Mouse (Mus musculus) G1E (cell line): ENCODE data around the gene Cnr1. TPM values are rescaled to one million over a fixed set of nuclear protein-coding genes. Genes with fewer than 3 reads are reported as not detected.

ENCODE experiments used
- ATAC-seq: 2 replicates; pipeline ENCODE4 v1.8.0; 2016; ENCODE audit warnings: mild to moderate bottlenecking; ENCODE audit not compliant: insufficient number of reproducible peaks, poor library complexity, low FRiP score, severe bottlenecking; ENCODE audit errors: extremely low read depth
- DNase-seq: peaks from one replicate; pipeline ENCODE4 v3.0.0; 2012; ENCODE audit warnings: low spot score
- H3K27me3 ChIP-seq: 2 replicates; pipeline ENCODE4 v1.6.1; 2012; ENCODE audit warnings: mild to moderate bottlenecking, low read length, inconsistent platforms; ENCODE audit not compliant: insufficient read depth
- H3K36me3 ChIP-seq: replicated peaks from 2 replicates; pipeline ENCODE3; 2012; ENCODE audit warnings: mild to moderate bottlenecking, inconsistent platforms
- H3K4me1 ChIP-seq: 2 replicates; pipeline ENCODE4 v1.6.1; 2012; ENCODE audit warnings: low read depth, low read length, inconsistent platforms, mixed read lengths; ENCODE audit not compliant: insufficient read depth
- H3K4me3 ChIP-seq: 2 replicates; pipeline ENCODE4 v1.5.1; 2012; ENCODE audit warnings: low read depth, mild to moderate bottlenecking, inconsistent platforms, low read length, moderate library complexity, mixed read lengths
- H3K9me3 ChIP-seq: replicated peaks from 2 replicates; pipeline ENCODE4 v1.6.1; 2012; ENCODE audit warnings: inconsistent platforms
- CTCF ChIP-seq: IDR thresholded peaks from 2 replicates; pipeline ENCODE4 v1.5.1; 2012; ENCODE audit warnings: low read depth, low read length, inconsistent platforms, mixed read lengths
- GATA1 ChIP-seq: IDR thresholded peaks from 2 replicates; pipeline ENCODE4 v1.6.1; 2012; ENCODE audit warnings: borderline replicate concordance, low read length, inconsistent platforms, mixed read lengths
- GATA2 ChIP-seq: IDR thresholded peaks from 2 replicates; pipeline ENCODE4 v1.6.1; 2012; ENCODE audit warnings: low read depth, low read length, inconsistent platforms, borderline replicate concordance
- POLR2AphosphoS5 ChIP-seq: IDR thresholded peaks from 2 replicates; pipeline ENCODE4 v1.6.1; 2012; ENCODE audit warnings: low read depth, low read length, inconsistent platforms; ENCODE audit not compliant: insufficient replicate concordance
- TAL1 ChIP-seq: conservative IDR thresholded peaks from 2 replicates; pipeline ENCODE4 v1.6.1; 2012; ENCODE audit warnings: low read depth, low read length, inconsistent platforms, mixed read lengths
- polyA plus RNA-seq: library from polyadenylated mRNA; stranded (reverse); fragments of >175 nt; gene quantifications from 2 replicates; pipeline ENCODE4 v1.2.3, GENCODE M21; 2012
- total RNA-seq, 2 experiments: library from RNA; stranded (forward) in 1 of 2; stranded (reverse) in 1 of 2; fragments of 200-1000 nt in 1 of 2; fragments of >200 nt in 1 of 2; fragmentation: Nextera tagmentation in 1 of 2; gene quantifications; 2 replicates each; pipeline ENCODE4 v1.2.3; 2014 to 2017

Cnr1 gene
- total RNA-seq (2014; fragmentation: Nextera tagmentation) (not detected in 2 replicates), total RNA-seq (2017) (0.05 and 0.06 TPM in 2 replicates), polyA plus RNA-seq (not detected in 2 replicates)

DNA sequence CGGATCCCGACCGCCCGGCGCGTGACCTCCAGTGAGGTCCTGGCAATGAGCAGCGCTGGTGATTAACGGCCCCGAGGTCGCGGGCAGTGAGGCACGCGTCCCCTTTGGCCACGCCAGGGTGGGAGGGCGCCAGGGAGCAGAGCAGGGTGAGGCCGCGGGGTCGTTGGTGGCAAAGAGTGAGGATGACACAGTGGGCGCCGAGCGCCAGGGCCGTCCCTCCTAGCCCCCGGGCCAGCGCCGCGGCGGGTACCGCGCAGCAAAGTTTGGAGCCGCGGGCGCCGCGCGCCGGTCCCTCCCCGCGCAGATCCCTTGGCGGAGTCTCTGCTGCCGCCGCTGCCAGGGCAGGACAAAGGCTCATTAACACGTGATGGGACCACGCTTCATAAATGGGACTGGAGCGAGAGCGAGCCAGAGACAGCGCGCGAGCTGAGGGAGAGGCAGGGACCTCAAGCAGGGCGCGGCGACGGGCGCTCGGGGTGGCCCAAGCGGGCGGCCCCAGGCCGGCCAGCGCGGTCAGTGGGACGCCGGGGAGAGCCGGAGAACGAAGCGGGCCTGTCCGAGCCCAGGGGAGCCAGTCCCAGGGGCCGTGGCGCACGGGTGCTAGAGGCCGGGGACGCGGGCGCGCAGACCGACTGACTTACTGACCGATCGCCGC, at the start of gene Cnr1:
Gene Cnr1, plus strand, starts transcription at position 360 of the 655 bp plus-strand sequence.
- H3K27me3 ChIP-seq, result peaks cover 2% of the 10 kb centered on the region; the same call in 1 of the 2 replicates
- peaks cover 18% of the 10 kb centered on the region for H3K9me3 ChIP-seq
- DNase-seq (no peak), ATAC-seq (no peak)
- no peak for TF ChIP-seq TAL1
- TF ChIP-seq CTCF, result no peak
- no peak for TF ChIP-seq GATA2
- no peak for TF ChIP-seq GATA1
- no peak for TF ChIP-seq POLR2AphosphoS5
- no peaks in the 10 kb centered on the region for H3K36me3 ChIP-seq
- H3K4me1 ChIP-seq, result no peaks in the 10 kb centered on the region
- no peak within 1 kb of the TSS; the same call in 1 of the 2 replicates for H3K4me3 ChIP-seq

DNA sequence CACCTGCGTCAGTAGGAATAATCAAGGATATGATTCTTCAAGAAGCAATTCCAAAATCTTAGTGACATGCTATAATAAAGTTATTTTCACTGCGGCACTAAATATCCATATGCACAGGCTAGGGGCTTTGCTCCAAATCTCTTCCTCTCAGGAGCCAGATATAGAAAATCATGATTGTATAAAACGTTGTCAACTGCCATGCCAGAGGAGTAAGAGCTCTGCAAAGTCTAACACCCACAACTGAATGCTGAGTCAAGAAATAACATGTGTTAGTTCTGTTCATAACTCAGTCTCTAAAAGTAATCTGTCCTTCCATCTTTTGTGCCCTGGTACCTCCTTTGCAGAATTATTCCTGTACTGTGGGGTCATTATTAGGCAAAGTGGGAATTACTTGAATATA, 44.4 kb upstream of the Cnr1 start:
- TF ChIP-seq TAL1 (no peak), GATA2 (no peak), GATA1 (no peak), POLR2AphosphoS5 (no peak), CTCF (no peak)
- DNase-seq (no peak), ATAC-seq (no peak)
- no peaks in the 10 kb centered on the region for H3K27me3 ChIP-seq
- H3K4me1 ChIP-seq, result no peaks in the 10 kb centered on the region
- no peaks in the 10 kb centered on the region for H3K36me3 ChIP-seq
- no peaks in the 10 kb centered on the region for H3K9me3 ChIP-seq
- no peak overlapping the region for H3K4me3 ChIP-seq

GRCm38 (mm10) chr4:33886026-33886425, 38.4 kb upstream of the Cnr1 start:
- H3K36me3 ChIP-seq, result no peaks in the 10 kb centered on the region
- H3K9me3 ChIP-seq, result no peaks in the 10 kb centered on the region
- no peak overlapping the region for H3K4me3 ChIP-seq
- DNase-seq (no peak), ATAC-seq (no peak)
- TF ChIP-seq GATA2, result no peak
- no peak for TF ChIP-seq TAL1
- no peak for TF ChIP-seq CTCF
- TF ChIP-seq GATA1, result no peak
- TF ChIP-seq POLR2AphosphoS5, result no peak
- H3K27me3 ChIP-seq, result no peaks in the 10 kb centered on the region
- no peaks in the 10 kb centered on the region for H3K4me1 ChIP-seq

GRCm38 (mm10) chr4:33889976-33890375, 34.4 kb upstream of the Cnr1 start:
- no peaks in the 10 kb centered on the region for H3K9me3 ChIP-seq
- DNase-seq (no peak), ATAC-seq (no peak)
- H3K4me1 ChIP-seq, result no peaks in the 10 kb centered on the region
- no peak for TF ChIP-seq POLR2AphosphoS5
- TF ChIP-seq GATA1, result no peak
- TF ChIP-seq TAL1, result no peak
- TF ChIP-seq CTCF, result no peak
- no peak for TF ChIP-seq GATA2
- H3K4me3 ChIP-seq, result no peak overlapping the region
- H3K36me3 ChIP-seq, result no peaks in the 10 kb centered on the region
- H3K27me3 ChIP-seq, result no peaks in the 10 kb centered on the region

DNA sequence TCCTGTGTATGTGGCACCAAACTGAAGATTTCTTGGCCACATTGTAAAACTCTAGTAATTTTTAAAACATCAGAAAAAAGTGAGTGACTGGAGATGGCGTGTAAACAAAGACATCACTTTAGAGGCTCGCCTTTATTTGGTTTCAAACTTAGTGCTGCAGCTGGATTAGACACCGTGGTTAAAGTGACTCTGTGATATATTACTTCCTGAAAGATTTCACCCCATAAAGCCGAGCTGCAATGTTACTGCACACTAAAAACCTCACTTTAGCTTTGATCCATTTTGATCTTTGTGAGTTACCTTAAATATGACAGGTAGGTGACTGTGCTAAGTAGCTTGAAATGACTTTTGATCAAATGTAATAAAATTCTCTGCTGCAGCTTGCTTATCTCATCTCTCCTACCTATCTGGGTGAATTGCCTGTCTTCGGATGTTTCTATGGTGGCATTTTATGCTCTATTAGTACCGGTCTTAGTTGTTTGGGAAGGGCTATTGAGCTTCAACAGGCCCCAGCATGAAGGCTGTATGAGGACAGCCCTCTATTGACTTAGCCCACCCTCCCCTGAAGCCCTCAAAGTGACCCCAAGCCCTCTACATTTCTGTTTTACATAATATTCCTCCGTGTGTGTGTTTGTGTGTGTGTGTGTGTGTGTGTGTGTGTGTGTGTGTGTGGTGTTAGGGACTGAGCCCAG, 32.1 kb upstream of the Cnr1 start:
- no peak for DNase-seq
- TF ChIP-seq CTCF (no peak), GATA2 (no peak), TAL1 (no peak), GATA1 (no peak), POLR2AphosphoS5 (no peak)
- Histone ChIP-seq H3K9me3 (no peaks in the 10 kb centered on the region), H3K4me1 (no peaks in the 10 kb centered on the region), H3K36me3 (no peaks in the 10 kb centered on the region), H3K27me3 (no peaks in the 10 kb centered on the region), H3K4me3 (no peak overlapping the region)
- ATAC-seq, result no peak

DNA sequence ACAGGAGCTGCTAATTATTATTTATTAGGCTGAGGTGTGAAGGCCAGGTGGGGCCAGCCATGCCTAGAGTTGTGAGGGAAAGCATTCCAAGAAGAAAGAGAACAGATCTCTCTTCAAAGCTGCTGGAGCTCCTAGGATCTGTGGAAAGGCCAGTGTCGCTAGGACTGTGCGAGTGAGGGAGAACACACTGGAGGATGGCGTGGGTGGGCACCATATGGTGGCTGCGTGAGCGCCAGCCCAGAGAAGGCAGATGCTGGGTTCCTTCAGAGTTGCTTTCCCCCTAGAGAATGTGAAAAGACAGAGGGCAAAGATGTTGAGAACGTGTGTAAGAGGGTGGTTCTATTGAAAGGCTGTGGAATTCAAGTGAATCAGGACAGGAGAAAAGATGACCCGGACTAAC, 30.6 kb upstream of the Cnr1 start:
- TF ChIP-seq GATA1 (no peak), POLR2AphosphoS5 (no peak), TAL1 (no peak), GATA2 (no peak), CTCF (no peak)
- Histone ChIP-seq H3K4me1 (no peaks in the 10 kb centered on the region), H3K27me3 (no peaks in the 10 kb centered on the region), H3K4me3 (no peak overlapping the region), H3K9me3 (no peaks in the 10 kb centered on the region), H3K36me3 (no peaks in the 10 kb centered on the region)
- ATAC-seq (no peak), DNase-seq (no peak)
